Mouse (Mus musculus) spleen, adult 2 months (tissue): ENCODE data around the gene Epha2.

Experiments
- CTCF ChIP-seq: fragments of 200-500 bp; IDR thresholded peaks from 2 replicates; pipeline ENCODE4 v1.5.1; 2011; ENCODE audit warnings: mild to moderate bottlenecking, inconsistent platforms; ENCODE audit not compliant: insufficient read depth, insufficient read length, insufficient replicate concordance; ENCODE audit errors: extremely low read depth
- POLR2A ChIP-seq: fragments of 200-500 bp; IDR thresholded peaks from 2 replicates; pipeline ENCODE4 v1.6.1; 2011; ENCODE audit warnings: low read depth, low read length, inconsistent platforms

GRCm38 (mm10) chr4:141336196-141336595, 35.2 kb downstream of the Epha2 start:
- TF ChIP-seq POLR2A (no peak), CTCF (no peak)
